Mouse (Mus musculus) liver, embryonic 14.5 days (tissue): ENCODE results near the gene Gpn3. TPM values are rescaled to one million over a fixed set of nuclear protein-coding genes. Genes with fewer than 3 reads are reported as not detected.

Source experiments
- ATAC-seq: fragments of 200-750 bp; cut with Nextera tagmentation; 2 replicates; pipeline ENCODE4 v1.8.0; 2017; ENCODE audit warnings: moderate number of reproducible peaks, mild to moderate bottlenecking, moderate library complexity; ENCODE audit not compliant: insufficient read depth
- DNase-seq, 3 experiments: peaks; one replicate each; pipeline ENCODE4 v3.0.0-alpha.2; 2012 to 2013; ENCODE audit warnings: low read depth in 3 of 3, low spot score in 3 of 3
- H3K27ac ChIP-seq: fragments of 300-500 bp; sonication (generic); 2 replicates; pipeline ENCODE4 v1.5.1; 2014; ENCODE audit warnings: moderate library complexity, mild to moderate bottlenecking, control low read depth, inconsistent platforms
- H3K27me3 ChIP-seq: fragments of 300-500 bp; sonication (generic); 2 replicates; pipeline ENCODE4 v1.6.1; 2014; ENCODE audit warnings: mild to moderate bottlenecking, low read length, moderate library complexity; ENCODE audit not compliant: control insufficient read depth, insufficient read depth
- H3K36me3 ChIP-seq: fragments of 300-500 bp; sonication (generic); replicated peaks from 2 replicates; pipeline ENCODE4 v1.6.1; 2014; ENCODE audit warnings: low read depth; ENCODE audit not compliant: control insufficient read depth, insufficient read depth
- H3K4me1 ChIP-seq, 2 experiments: fragments of 200-500 bp in 1 of 2; fragments of 300-500 bp in 1 of 2; sonication (generic) in 1 of 2; replicated peaks; 2 replicates each; pipeline ENCODE4 v1.6.1; 2012 to 2014; ENCODE audit warnings: antibody characterized with exemption in 1 of 2, inconsistent platforms in 1 of 2, low read length in 1 of 2; ENCODE audit not compliant: control insufficient read depth in 2 of 2, insufficient read depth in 2 of 2
- H3K4me2 ChIP-seq: fragments of 300-500 bp; sonication (generic); 2 replicates; pipeline ENCODE4 v1.6.1; 2014; ENCODE audit warnings: low read depth, mild to moderate bottlenecking, control low read depth, moderate library complexity
- H3K4me3 ChIP-seq, 2 experiments: fragments of 200-500 bp in 1 of 2; fragments of 300-500 bp in 1 of 2; sonication (generic) in 1 of 2; 2 replicates each; pipeline ENCODE4 v1.5.1; 2012 to 2014; ENCODE audit warnings: low read depth in 2 of 2, low read length in 2 of 2, mild to moderate bottlenecking in 2 of 2, control low read depth in 1 of 2, inconsistent platforms in 1 of 2, moderate library complexity in 1 of 2; ENCODE audit not compliant: insufficient read depth in 1 of 2
- H3K9ac ChIP-seq: fragments of 300-500 bp; sonication (generic); replicated peaks from 2 replicates; pipeline ENCODE4 v1.6.1; 2014; ENCODE audit warnings: mild to moderate bottlenecking, control low read depth, moderate library complexity
- H3K9me3 ChIP-seq: fragments of 300-500 bp; sonication (generic); 2 replicates; pipeline ENCODE4 v1.6.1; 2016; ENCODE audit warnings: low read length, mixed read lengths; ENCODE audit not compliant: control insufficient read depth
- CTCF ChIP-seq: IDR thresholded peaks from 2 replicates; pipeline ENCODE4 v1.5.1; 2016; ENCODE audit warnings: antibody characterized with exemption, low read depth, control low read depth
- EP300 ChIP-seq: IDR thresholded peaks from 2 replicates; pipeline ENCODE4 v1.6.1; 2016; ENCODE audit warnings: antibody characterized with exemption, low read depth
- WGBS: fragments of 180-500 bp; shearing (Covaris S2); extraction: QIAGEN DNeasy Blood & Tissue Kit; methylation state at CpG from one replicate; pipeline ENCODE4 v1.1.7; 2014; ENCODE audit not compliant: insufficient replicate concordance; 5-methylcytosine and 5-hydroxymethylcytosine counted together
- polyA plus RNA-seq, 2 experiments: library from polyadenylated mRNA; depleted of rRNA in 1 of 2; stranded (reverse) in 1 of 2; unstranded in 1 of 2; fragments of >200 nt; fragmentation: Nextera tagmentation in 1 of 2; extraction: Ambion mirVana in 1 of 2; gene quantifications; 2 replicates each; pipeline versions ENCODE4 v1.2.1 to v1.2.3; 2012 to 2014

The Gpn3 gene
- polyA plus RNA-seq, 2 experiments = 40.8 to 60.5 TPM

GRCm38 (mm10) chr5:122402160-122402559 is 30.5 kb downstream of the Gpn3 start:
- no peak for TF ChIP-seq CTCF
- no peak for TF ChIP-seq EP300
- Histone ChIP-seq H3K4me1 (no peaks in the 10 kb centered on the region), H3K4me2 (no peak overlapping the region), H3K9ac (no peak overlapping the region), H3K27me3 (no peaks in the 10 kb centered on the region), H3K4me3 (no peak overlapping the region), H3K9me3 (no peaks in the 10 kb centered on the region), H3K36me3 (peaks cover 63% of the 10 kb centered on the region), H3K27ac (no peak overlapping the region)
- no peak for DNase-seq
- WGBS = 84% methylated on average over 13 of the region's 13 CpGs
- ATAC-seq = no peak

GRCm38 (mm10) chr5:122402772-122403171 is 31.1 kb downstream of the Gpn3 start:
- Histone ChIP-seq H3K36me3 (peaks cover 60% of the 10 kb centered on the region), H3K4me2 (no peak overlapping the region), H3K27me3 (no peaks in the 10 kb centered on the region), H3K27ac (no peak overlapping the region), H3K9ac (no peak overlapping the region), H3K9me3 (no peaks in the 10 kb centered on the region), H3K4me1 (no peaks in the 10 kb centered on the region), H3K4me3 (no peak overlapping the region)
- ATAC-seq (no peak), DNase-seq (no peak)
- TF ChIP-seq EP300 (no peak), CTCF (no peak)
- 74% methylated on average over 5 of the region's 5 CpGs for WGBS

GRCm38 (mm10) chr5:122403362-122403761 is 31.7 kb downstream of the Gpn3 start:
- Histone ChIP-seq H3K9me3 (no peaks in the 10 kb centered on the region), H3K36me3 (peaks cover 57% of the 10 kb centered on the region), H3K27me3 (no peaks in the 10 kb centered on the region), H3K4me2 (no peak overlapping the region), H3K4me1 (no peaks in the 10 kb centered on the region), H3K9ac (no peak overlapping the region), H3K27ac (no peak overlapping the region), H3K4me3 (no peak overlapping the region)
- ATAC-seq (no peak), DNase-seq (no peak)
- 86% methylated on average over 12 of the region's 12 CpGs for WGBS
- TF ChIP-seq CTCF (no peak), EP300 (no peak)

GRCm38 (mm10) chr5:122405537-122405936 is 33.9 kb downstream of the Gpn3 start:
- Histone ChIP-seq H3K4me3 (no peak overlapping the region), H3K9ac (no peak overlapping the region), H3K9me3 (no peaks in the 10 kb centered on the region), H3K4me2 (no peak overlapping the region), H3K27me3 (no peaks in the 10 kb centered on the region), H3K4me1 (no peaks in the 10 kb centered on the region), H3K27ac (no peak overlapping the region), H3K36me3 (peaks cover 51% of the 10 kb centered on the region)
- 78% methylated on average over 10 of the region's 10 CpGs for WGBS
- ATAC-seq (no peak), DNase-seq (no peak)
- TF ChIP-seq CTCF (no peak), EP300 (no peak)

GRCm38 (mm10) chr5:122409692-122410645 is 38.3 kb downstream of the Gpn3 start:
- H3K9ac ChIP-seq = no peak overlapping the region

More at GRCm38 (mm10) chr5:122409692-122410645, 38.3 kb downstream of the Gpn3 start:
- no peaks in the 10 kb centered on the region for H3K27me3 ChIP-seq
- no peaks in the 10 kb centered on the region for H3K4me1 ChIP-seq
- no peaks in the 10 kb centered on the region for H3K9me3 ChIP-seq
- H3K27ac ChIP-seq = no peak overlapping the region
- H3K36me3 ChIP-seq = peaks cover 20% of the 10 kb centered on the region
- ATAC-seq = no peak
- no peak for DNase-seq
- H3K4me2 ChIP-seq = no peak overlapping the region
- 81% methylated on average over 19 of the region's 19 CpGs for WGBS
- TF ChIP-seq CTCF (peak; percentile 56), EP300 (no peak)
- H3K4me3 ChIP-seq = no peak overlapping the region
